Mouse (Mus musculus) heart, adult 2 months (tissue): ENCODE data around the gene Gm20388.
"Not testable (repeated sequence)": the region's sequence is repeated elsewhere in the genome, so short reads cannot be mapped to it uniquely, and the experiment has no call there.

Experiments
- CTCF ChIP-seq: fragments of 200-600 bp; IDR thresholded peaks from 2 replicates; pipeline ENCODE4 v1.8.1; 2022; ENCODE audit warnings: antibody characterized with exemption, mild to moderate bottlenecking, moderate library complexity
- EP300 ChIP-seq: fragments of 200-500 bp; IDR thresholded peaks from 2 replicates; pipeline ENCODE4 v1.6.1; 2011; ENCODE audit warnings: low read depth, low read length, control low read depth; ENCODE audit not compliant: insufficient read depth
- POLR2A ChIP-seq: fragments of 200-500 bp; IDR thresholded peaks from 2 replicates; pipeline ENCODE4 v1.6.1; 2011; ENCODE audit warnings: mild to moderate bottlenecking, low read depth, low read length, control low read depth; ENCODE audit not compliant: insufficient read depth

DNA sequence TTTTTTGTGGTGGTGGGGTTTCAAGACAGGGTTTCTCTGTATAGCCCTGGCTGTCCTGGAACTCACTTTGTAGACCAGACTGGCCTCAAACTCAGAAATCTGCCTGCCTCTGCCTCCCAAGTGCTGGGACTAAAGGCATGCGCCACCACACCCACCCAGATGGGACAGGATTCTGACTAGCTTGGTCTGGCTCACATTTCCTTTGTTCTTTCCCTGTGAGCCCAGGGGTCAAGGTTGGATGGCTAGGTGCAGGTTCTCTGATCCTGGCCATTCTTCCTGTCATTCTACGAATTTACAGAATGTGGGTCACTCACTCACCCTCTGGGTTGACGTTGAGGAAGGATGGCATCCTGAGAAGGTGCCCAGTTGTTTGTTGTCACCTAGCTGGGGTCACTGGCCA is 423.6 kb downstream of the Gm20388 start:
- not testable (repeated sequence) for TF ChIP-seq EP300, POLR2A, CTCF
